Mouse (Mus musculus) embryonic facial prominence, embryonic 13.5 days (tissue): ENCODE measurements around the gene Actl6b. TPM values are rescaled to one million over a fixed set of nuclear protein-coding genes. Genes with fewer than 3 reads are reported as not detected.
A peak's percentile ranks its signal among the peaks of the same experiment; 100 is the strongest.

ENCODE experiments used
- ATAC-seq: fragments of 200-750 bp; cut with Nextera tagmentation; 2 replicates; pipeline ENCODE4 v1.8.0; 2017; ENCODE audit warnings: low read depth; ENCODE audit not compliant: insufficient number of reproducible peaks, insufficient read depth, low FRiP score, low TSS enrichment
- H3K27ac ChIP-seq: fragments of 300-500 bp; sonication (generic); 2 replicates; pipeline ENCODE4 v1.5.1; 2015; ENCODE audit warnings: moderate library complexity, mild to moderate bottlenecking, inconsistent platforms
- H3K27me3 ChIP-seq: fragments of 300-500 bp; sonication (generic); 2 replicates; pipeline ENCODE4 v1.6.1; 2015; ENCODE audit warnings: mild to moderate bottlenecking, inconsistent platforms
- H3K36me3 ChIP-seq: fragments of 300-500 bp; sonication (generic); 2 replicates; pipeline ENCODE4 v1.6.1; 2015; ENCODE audit warnings: mild to moderate bottlenecking, inconsistent platforms
- H3K4me1 ChIP-seq: fragments of 300-500 bp; sonication (generic); 2 replicates; pipeline ENCODE4 v1.6.1; 2015; ENCODE audit warnings: inconsistent platforms
- H3K4me2 ChIP-seq: fragments of 300-500 bp; sonication (generic); 2 replicates; pipeline ENCODE4 v1.6.1; 2015; ENCODE audit warnings: moderate library complexity, mild to moderate bottlenecking, inconsistent platforms
- H3K4me3 ChIP-seq: fragments of 300-500 bp; sonication (generic); 2 replicates; pipeline ENCODE4 v1.5.1; 2015; ENCODE audit warnings: mild to moderate bottlenecking, inconsistent platforms
- H3K9ac ChIP-seq: fragments of 300-500 bp; sonication (generic); 2 replicates; pipeline ENCODE4 v1.6.1; 2015; ENCODE audit warnings: mild to moderate bottlenecking, inconsistent platforms
- H3K9me3 ChIP-seq: fragments of 300-500 bp; sonication (generic); 2 replicates; pipeline ENCODE4 v1.6.1; 2016; ENCODE audit warnings: inconsistent platforms
- WGBS: fragments of 180-500 bp; shearing (Covaris S2); methylation state at CpG from one replicate; pipeline ENCODE4 v1.1.7; 2015; ENCODE audit warnings: mixed read lengths; 5-methylcytosine and 5-hydroxymethylcytosine counted together
- polyA plus RNA-seq: library from polyadenylated mRNA; unstranded; fragments of >200 nt; fragmentation: Nextera tagmentation; extraction: Ambion mirVana; gene quantifications from 2 replicates; pipeline ENCODE4 v1.2.1, GENCODE M21; 2015

The Actl6b gene
- polyA plus RNA-seq, 1 experiment from 2014 or later, result 4.5 TPM

GRCm38 (mm10) chr5:137596601-137597261 lies 43.4 kb downstream of the Actl6b start:
- WGBS, result 35% methylated on average over 25 of the region's 30 CpGs

GRCm38 (mm10) chr5:137597625-137598024 lies 44.3 kb downstream of the Actl6b start:
- H3K9ac ChIP-seq, result no peak overlapping the region
- H3K9me3 ChIP-seq, result no peaks in the 10 kb centered on the region
- H3K27ac ChIP-seq, result no peak overlapping the region
- H3K27me3 ChIP-seq, result no peaks in the 10 kb centered on the region
- H3K36me3 ChIP-seq, result peaks cover 17% of the 10 kb centered on the region
- no peak for ATAC-seq
- H3K4me1 ChIP-seq, result peaks cover 20% of the 10 kb centered on the region
- no peak overlapping the region for H3K4me2 ChIP-seq
- H3K4me3 ChIP-seq, result no peak overlapping the region
- 95% methylated on average over 6 of the region's 6 CpGs for WGBS

More at GRCm38 (mm10) chr5:137596601-137597261, 43.4 kb downstream of the Actl6b start:
- no peaks in the 10 kb centered on the region for H3K9me3 ChIP-seq
- H3K4me2 ChIP-seq, result peak overlapping the region; percentile 36
- H3K9ac ChIP-seq, result no peak overlapping the region
- H3K36me3 ChIP-seq, result peaks cover 17% of the 10 kb centered on the region
- no peak overlapping the region for H3K27ac ChIP-seq
- no peaks in the 10 kb centered on the region for H3K27me3 ChIP-seq
- H3K4me1 ChIP-seq, result peaks cover 15% of the 10 kb centered on the region
- peak overlapping the region; percentile 16; the same call in 1 of the 2 replicates for H3K4me3 ChIP-seq
- ATAC-seq, result no peak

GRCm38 (mm10) chr5:137598100-137598826 lies 44.9 kb downstream of the Actl6b start:
- Histone ChIP-seq H3K4me2 (no peak overlapping the region), H3K4me3 (no peak overlapping the region), H3K27me3 (no peaks in the 10 kb centered on the region), H3K9ac (no peak overlapping the region), H3K36me3 (peaks cover 17% of the 10 kb centered on the region), H3K27ac (no peak overlapping the region), H3K4me1 (peaks cover 26% of the 10 kb centered on the region), H3K9me3 (no peaks in the 10 kb centered on the region)
- no peak for ATAC-seq
- 85% methylated on average over 2 of the region's 2 CpGs for whole genome bisulfite sequencing

- Histone ChIP-seq H3K9ac (peak overlapping the region; percentile 88), H3K4me3 (peak overlapping the region; percentile 75), H3K4me2 (peak overlapping the region; percentile 97), H3K27ac (0 out of 2 replicates have a peak overlapping the region, but pooled peaks have one; percentile 86), H3K36me3 (peaks cover 25% of the 10 kb centered on the region), H3K9me3 (no peaks in the 10 kb centered on the region), H3K27me3 (no peaks in the 10 kb centered on the region), H3K4me1 (peaks cover 33% of the 10 kb centered on the region)
- ATAC-seq, result no peak
- 48% methylated on average over 9 of the region's 9 CpGs for WGBS
Measured at GRCm38 (mm10) chr5:137599600-137599999, 46.3 kb downstream of the Actl6b start.

GRCm38 (mm10) chr5:137600281-137600618 lies 46.9 kb downstream of the Actl6b start:
- 4% methylated on average over 19 of the region's 19 CpGs for WGBS
- Histone ChIP-seq H3K9ac (peak overlapping the region; percentile 88), H3K4me2 (peak overlapping the region; percentile 97), H3K27ac (peak overlapping the region; percentile 86; the same call in 1 of the 2 replicates), H3K27me3 (no peaks in the 10 kb centered on the region), H3K36me3 (peaks cover 29% of the 10 kb centered on the region), H3K9me3 (no peaks in the 10 kb centered on the region), H3K4me1 (peaks cover 33% of the 10 kb centered on the region), H3K4me3 (peak overlapping the region; percentile 75)
- no peak; the same call in 1 of the 2 replicates for ATAC-seq

- Histone ChIP-seq H3K4me1 (peaks cover 33% of the 10 kb centered on the region), H3K9me3 (no peaks in the 10 kb centered on the region), H3K36me3 (peaks cover 35% of the 10 kb centered on the region), H3K27me3 (no peaks in the 10 kb centered on the region), H3K4me2 (peak within 1 kb of the TSS; percentile 97), H3K4me3 (peak within 1 kb of the TSS; percentile 75), H3K9ac (peak within 1 kb of the TSS; percentile 88), H3K27ac (peak within 1 kb of the TSS; percentile 86)
- under 1% methylated on average over 41 of the region's 41 CpGs for WGBS
- ATAC-seq, result peak; percentile 87
Measured at GRCm38 (mm10) chr5:137600619-137601364, 47.5 kb downstream of the Actl6b start, which contains the start of gene Mospd3. Gene Mospd3 (minus strand): TSS chr5:137601058.

- Histone ChIP-seq H3K27ac (peak overlapping the region; percentile 86; the same call in 1 of the 2 replicates), H3K9me3 (no peaks in the 10 kb centered on the region), H3K36me3 (peaks cover 40% of the 10 kb centered on the region), H3K4me1 (peaks cover 33% of the 10 kb centered on the region), H3K9ac (peak overlapping the region; percentile 69), H3K4me3 (peak overlapping the region; percentile 75), H3K4me2 (peak overlapping the region; percentile 97), H3K27me3 (no peaks in the 10 kb centered on the region)
- under 1% methylated on average over 22 of the region's 22 CpGs for WGBS
- no peak for ATAC-seq
Measured at GRCm38 (mm10) chr5:137601365-137601729, 48.0 kb downstream of the Actl6b start.

GRCm38 (mm10) chr5:137607860-137608653 lies 54.7 kb downstream of the Actl6b start:
- peaks cover 66% of the 10 kb centered on the region for H3K4me1 ChIP-seq
- 17% methylated on average over 26 of the region's 26 CpGs for WGBS
- peak overlapping the region; percentile 13; the same call in 1 of the 2 replicates for H3K27ac ChIP-seq
- peak overlapping the region; percentile 43 for H3K4me3 ChIP-seq
- H3K4me2 ChIP-seq, result peak overlapping the region; percentile 72
- H3K9me3 ChIP-seq, result no peaks in the 10 kb centered on the region
- ATAC-seq, result no peak
- no peaks in the 10 kb centered on the region for H3K27me3 ChIP-seq
- peak overlapping the region; percentile 70 for H3K9ac ChIP-seq
- peaks cover 40% of the 10 kb centered on the region for H3K36me3 ChIP-seq

- no peak for ATAC-seq
- WGBS, result 14% methylated on average over 23 of the region's 23 CpGs
- H3K9ac ChIP-seq, result peak overlapping the region; percentile 70
Measured at GRCm38 (mm10) chr5:137608654-137609190, 55.4 kb downstream of the Actl6b start.

GRCm38 (mm10) chr5:137609292-137609691 lies 56.0 kb downstream of the Actl6b start:
- Histone ChIP-seq H3K4me1 (peaks cover 64% of the 10 kb centered on the region), H3K27ac (peak overlapping the region; percentile 99), H3K36me3 (peaks cover 34% of the 10 kb centered on the region), H3K4me3 (peak overlapping the region; percentile 43), H3K9me3 (no peaks in the 10 kb centered on the region), H3K4me2 (peak overlapping the region; percentile 72), H3K9ac (peak overlapping the region; percentile 70; the same call in 1 of the 2 replicates), H3K27me3 (no peaks in the 10 kb centered on the region)
- 45% methylated on average over 3 of the region's 3 CpGs for WGBS
- no peak for ATAC-seq

More at GRCm38 (mm10) chr5:137608654-137609190, 55.4 kb downstream of the Actl6b start:
- no peaks in the 10 kb centered on the region for H3K9me3 ChIP-seq
- peak overlapping the region; percentile 43 for H3K4me3 ChIP-seq
- H3K4me2 ChIP-seq, result peak overlapping the region; percentile 72
- H3K36me3 ChIP-seq, result peaks cover 40% of the 10 kb centered on the region
- peak overlapping the region; percentile 99 for H3K27ac ChIP-seq
- H3K4me1 ChIP-seq, result peaks cover 68% of the 10 kb centered on the region
- H3K27me3 ChIP-seq, result no peaks in the 10 kb centered on the region
